15 mouse cellular contexts compared by ENCODE assay signal in genomic region chr5:12914395-12914794, GRCm38 (mm10).
"Had no signal": no experiment of that assay in that cellular context is flagged by ENCODE, and none has a peak within 500 bp of the region (broad histone marks: within the 10 kb centered on the region; RNA-seq: fewer than 3 reads in every experiment).

No protein-coding gene starts in this region.

- H3K27me3 ChIP-seq: neural tube, embryonic 15.5 days; stomach, embryonic 15.5 days had no signal

- H3K9ac ChIP-seq: neural tube, embryonic 15.5 days; stomach, embryonic 15.5 days had no signal

- H3K4me1 ChIP-seq: neural tube, embryonic 15.5 days; stomach, embryonic 15.5 days had no signal

- H3K36me3 ChIP-seq: neural tube, embryonic 15.5 days; stomach, embryonic 15.5 days had no signal

- H3K27ac ChIP-seq: neural tube, embryonic 15.5 days; stomach, embryonic 15.5 days; stomach, postnatal 0 days had no signal

- H3K9me3 ChIP-seq: neural tube, embryonic 15.5 days; stomach, embryonic 15.5 days had no signal

- H3K4me2 ChIP-seq: neural tube, embryonic 15.5 days; stomach, embryonic 15.5 days had no signal

- DNase-seq: retina, postnatal 1 day; right cerebral cortex, adult 18-20 months; right cerebral cortex, postnatal 14 days; right cerebral cortex, postnatal 25 days; right cerebral cortex, postnatal 4 days; spleen, adult 18-20 months; thymus, adult 18-20 months; thymus, adult 2 months; thymus, postnatal 14 days; thymus, postnatal 25 days; thymus, postnatal 36 days; thymus, postnatal 4 days had no signal

- H3K4me3 ChIP-seq: neural tube, embryonic 15.5 days; stomach, embryonic 15.5 days had no signal
